Mouse (Mus musculus): ENCODE results near the gene Tbx10. TPM values are rescaled to one million over a fixed set of nuclear protein-coding genes. Genes with fewer than 3 reads are reported as not detected.

Gene Tbx10
- polyA plus RNA-seq, 1 experiment from 2014 or later = not detected

DNA sequence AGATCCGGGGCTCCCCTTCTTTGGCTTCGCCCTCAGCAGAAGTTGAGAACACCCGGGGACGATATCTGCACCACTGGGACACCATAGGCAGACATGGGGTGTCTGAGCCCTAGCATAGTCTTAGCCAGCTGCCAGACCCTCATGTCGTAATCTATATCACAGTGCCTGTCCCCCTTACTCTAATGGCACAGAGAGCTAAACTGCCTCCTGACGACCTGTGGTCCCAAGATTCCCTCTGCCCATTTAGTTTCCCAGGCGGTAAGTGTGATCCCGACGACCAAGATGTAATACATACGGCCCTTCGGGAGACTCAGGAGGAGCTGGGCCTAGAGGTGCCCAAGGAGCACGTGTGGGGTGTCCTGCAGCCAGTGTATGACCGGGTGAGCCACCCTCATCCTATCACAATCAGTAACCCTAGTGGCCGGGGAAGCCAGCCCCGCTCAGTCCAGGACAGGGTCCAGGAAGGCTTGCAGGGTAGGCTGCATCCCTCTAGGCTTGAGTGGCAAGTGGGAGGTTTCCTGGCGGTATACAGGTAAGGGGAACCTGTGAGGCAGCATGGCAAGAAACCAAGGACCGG is 8.5 kb downstream of the Tbx10 start:
- H3K9me3 ChIP-seq (ENCODE audit: control insufficient read depth, low read length) = no peaks in the 10 kb centered on the region
- peak overlapping the region; percentile 94 for H3K4me2 ChIP-seq (replicated peaks; ENCODE audit: low read depth)
- peak overlapping the region; percentile 78 for H3K9ac ChIP-seq (ENCODE audit: low read length)
- peak overlapping the region; percentile 66 for H3K4me3 ChIP-seq (ENCODE audit: low read depth, low read length)
- WGBS = 16% methylated on average over 17 of the region's 17 CpGs
- ATAC-seq (ENCODE audit: low FRiP score, low TSS enrichment) = no peak
- TF ChIP-seq CTCF (IDR thresholded peaks at IDR 0.05; ENCODE audit: low read depth) (no peak), EP300 (optimal IDR thresholded peaks at IDR 0.05) (no peak)
- DNase-seq (ENCODE audit: low spot score) = no peak
- 0 out of 2 replicates have a peak, but pooled peaks cover 2% of the 10 kb centered on the region for H3K36me3 ChIP-seq (ENCODE audit: control insufficient read depth, insufficient read depth, low read length)
- no peaks in the 10 kb centered on the region for H3K27me3 ChIP-seq (ENCODE audit: control insufficient read depth, insufficient read depth, low read length)
- H3K4me1 ChIP-seq (replicated peaks; ENCODE audit: control insufficient read depth, insufficient read depth) = peaks cover 3% of the 10 kb centered on the region; the same call in 1 of the 2 replicates
- peak overlapping the region; percentile 95 for H3K27ac ChIP-seq (replicated peaks)

GRCm38 (mm10) chr19:4001752-4002151 is 9.2 kb downstream of the Tbx10 start:
- Histone ChIP-seq H3K27ac (replicated peaks) (no peak overlapping the region), H3K9me3 (ENCODE audit: control insufficient read depth, low read length) (no peaks in the 10 kb centered on the region), H3K4me3 (ENCODE audit: low read depth, low read length) (no peak overlapping the region), H3K4me1 (replicated peaks; ENCODE audit: control insufficient read depth, insufficient read depth) (peaks cover 3% of the 10 kb centered on the region; the same call in 1 of the 2 replicates), H3K4me2 (replicated peaks; ENCODE audit: low read depth) (peak overlapping the region; percentile 94; the same call in 1 of the 2 replicates), H3K9ac (ENCODE audit: low read length) (no peak overlapping the region), H3K36me3 (ENCODE audit: control insufficient read depth, insufficient read depth, low read length) (peaks cover 6% of the 10 kb centered on the region; the same call in 1 of the 2 replicates), H3K27me3 (ENCODE audit: control insufficient read depth, insufficient read depth, low read length) (no peaks in the 10 kb centered on the region)
- DNase-seq (ENCODE audit: low spot score) = no peak
- no peak for ATAC-seq (ENCODE audit: low FRiP score, low TSS enrichment)
- TF ChIP-seq CTCF (IDR thresholded peaks at IDR 0.05; ENCODE audit: low read depth) = no peak
- no peak for TF ChIP-seq EP300 (optimal IDR thresholded peaks at IDR 0.05)
- whole genome bisulfite sequencing = 81% methylated on average over 5 of the region's 5 CpGs

DNA sequence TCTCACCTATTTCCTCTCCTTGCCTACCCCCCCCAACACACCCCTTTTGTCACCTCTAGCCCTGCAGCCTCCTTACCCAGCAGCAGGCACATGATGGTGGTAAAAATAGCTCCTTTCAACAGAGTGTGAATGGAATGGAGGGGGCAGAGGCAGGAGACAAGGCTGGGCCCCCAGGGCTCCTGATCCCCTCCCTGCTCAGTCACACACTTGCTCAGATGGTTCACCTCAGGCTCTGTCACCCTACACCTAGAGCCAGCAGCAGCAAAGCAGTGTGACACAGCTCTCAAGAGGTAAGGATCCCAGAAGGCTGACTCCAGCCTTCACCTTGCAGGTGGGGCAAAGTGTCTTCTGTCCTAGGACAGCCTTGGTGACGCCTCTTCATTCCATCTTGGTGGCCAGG is 10.6 kb downstream of the Tbx10 start, which contains the start of gene Doc2g:
Gene Doc2g, plus strand, starts transcription at position 202 of the 400 bp plus-strand sequence.
- Histone ChIP-seq H3K9ac (ENCODE audit: low read length) (no peak within 1 kb of the TSS), H3K9me3 (ENCODE audit: control insufficient read depth, low read length) (no peaks in the 10 kb centered on the region), H3K4me1 (replicated peaks; ENCODE audit: control insufficient read depth, insufficient read depth) (peaks cover 3% of the 10 kb centered on the region; the same call in 1 of the 2 replicates), H3K27me3 (ENCODE audit: control insufficient read depth, insufficient read depth, low read length) (no peaks in the 10 kb centered on the region), H3K4me2 (replicated peaks; ENCODE audit: low read depth) (no peak within 1 kb of the TSS), H3K27ac (replicated peaks) (no peak within 1 kb of the TSS), H3K36me3 (ENCODE audit: control insufficient read depth, insufficient read depth, low read length) (peaks cover 9% of the 10 kb centered on the region; the same call in 1 of the 2 replicates), H3K4me3 (ENCODE audit: low read depth, low read length) (no peak within 1 kb of the TSS)
- DNase-seq (ENCODE audit: low spot score) (no peak), ATAC-seq (ENCODE audit: low FRiP score, low TSS enrichment) (no peak)
- no peak for TF ChIP-seq CTCF (IDR thresholded peaks at IDR 0.05; ENCODE audit: low read depth)
- no peak for TF ChIP-seq EP300 (optimal IDR thresholded peaks at IDR 0.05)
- WGBS = 76% methylated on average over 1 of the region's 1 CpGs

- H3K4me3 ChIP-seq (ENCODE audit: low read depth, low read length) = no peak overlapping the region
- H3K4me1 ChIP-seq (replicated peaks; ENCODE audit: control insufficient read depth, insufficient read depth) = peaks cover 3% of the 10 kb centered on the region; the same call in 1 of the 2 replicates
- WGBS = 78% methylated on average over 12 of the region's 12 CpGs
- DNase-seq (ENCODE audit: low spot score) (no peak), ATAC-seq (ENCODE audit: low FRiP score, low TSS enrichment) (no peak)
- H3K27ac ChIP-seq (replicated peaks) = no peak overlapping the region
- no peak overlapping the region for H3K4me2 ChIP-seq (replicated peaks; ENCODE audit: low read depth)
- no peaks in the 10 kb centered on the region for H3K27me3 ChIP-seq (ENCODE audit: control insufficient read depth, insufficient read depth, low read length)
- H3K9me3 ChIP-seq (ENCODE audit: control insufficient read depth, low read length) = no peaks in the 10 kb centered on the region
- H3K36me3 ChIP-seq (ENCODE audit: control insufficient read depth, insufficient read depth, low read length) = peaks cover 9% of the 10 kb centered on the region; the same call in 1 of the 2 replicates
- no peak overlapping the region for H3K9ac ChIP-seq (ENCODE audit: low read length)
- TF ChIP-seq EP300 (optimal IDR thresholded peaks at IDR 0.05) (no peak), CTCF (IDR thresholded peaks at IDR 0.05; ENCODE audit: low read depth) (no peak)
These were observed 11.1 kb downstream of the Tbx10 start for GRCm38 (mm10) chr19:4003641-4004040.

DNA sequence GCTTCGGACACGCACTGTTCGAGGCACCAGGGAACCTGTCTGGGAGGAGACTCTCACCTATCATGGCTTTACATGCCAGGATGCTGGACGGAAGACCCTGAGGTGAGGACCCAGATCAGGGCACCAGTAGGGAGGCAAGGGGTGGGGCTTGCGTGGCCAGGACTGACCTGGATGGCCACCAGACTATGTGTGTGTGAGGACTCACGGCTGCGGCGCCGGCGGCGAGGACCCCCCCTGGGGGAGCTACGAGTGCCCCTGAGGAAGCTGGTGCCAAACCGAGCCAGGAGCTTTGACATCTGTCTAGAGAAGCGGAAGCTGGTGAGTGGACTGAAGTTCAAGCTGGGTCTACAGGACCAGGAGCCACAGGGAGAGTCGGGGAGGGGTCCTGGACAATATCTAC is 11.8 kb downstream of the Tbx10 start:
- Histone ChIP-seq H3K4me3 (ENCODE audit: low read depth, low read length) (no peak overlapping the region), H3K27ac (replicated peaks) (no peak overlapping the region), H3K9me3 (ENCODE audit: control insufficient read depth, low read length) (no peaks in the 10 kb centered on the region), H3K4me2 (replicated peaks; ENCODE audit: low read depth) (no peak overlapping the region), H3K9ac (ENCODE audit: low read length) (no peak overlapping the region), H3K36me3 (ENCODE audit: control insufficient read depth, insufficient read depth, low read length) (peaks cover 9% of the 10 kb centered on the region; the same call in 1 of the 2 replicates), H3K4me1 (replicated peaks; ENCODE audit: control insufficient read depth, insufficient read depth) (peaks cover 3% of the 10 kb centered on the region; the same call in 1 of the 2 replicates), H3K27me3 (ENCODE audit: control insufficient read depth, insufficient read depth, low read length) (no peaks in the 10 kb centered on the region)
- ATAC-seq (ENCODE audit: low FRiP score, low TSS enrichment) (no peak), DNase-seq (ENCODE audit: low spot score) (no peak)
- WGBS = 84% methylated on average over 15 of the region's 15 CpGs
- TF ChIP-seq EP300 (optimal IDR thresholded peaks at IDR 0.05) (no peak), CTCF (IDR thresholded peaks at IDR 0.05; ENCODE audit: low read depth) (no peak)

- H3K27me3 ChIP-seq (ENCODE audit: control insufficient read depth, insufficient read depth, low read length) = no peaks in the 10 kb centered on the region
- H3K4me3 ChIP-seq (ENCODE audit: low read depth, low read length) = no peak overlapping the region
- H3K4me1 ChIP-seq (replicated peaks; ENCODE audit: control insufficient read depth, insufficient read depth) = peaks cover 3% of the 10 kb centered on the region; the same call in 1 of the 2 replicates
- H3K9me3 ChIP-seq (ENCODE audit: control insufficient read depth, low read length) = no peaks in the 10 kb centered on the region
- no peak for DNase-seq (ENCODE audit: low spot score)
- ATAC-seq (ENCODE audit: low FRiP score, low TSS enrichment) = no peak
- peaks cover 9% of the 10 kb centered on the region; the same call in 1 of the 2 replicates for H3K36me3 ChIP-seq (ENCODE audit: control insufficient read depth, insufficient read depth, low read length)
- H3K27ac ChIP-seq (replicated peaks) = no peak overlapping the region
- 80% methylated on average over 9 of the region's 9 CpGs for WGBS
- H3K4me2 ChIP-seq (replicated peaks; ENCODE audit: low read depth) = no peak overlapping the region
- TF ChIP-seq CTCF (IDR thresholded peaks at IDR 0.05; ENCODE audit: low read depth) = no peak
- no peak for TF ChIP-seq EP300 (optimal IDR thresholded peaks at IDR 0.05)
- no peak overlapping the region for H3K9ac ChIP-seq (ENCODE audit: low read length)
These were observed 12.5 kb downstream of the Tbx10 start for GRCm38 (mm10) chr19:4005091-4005490.

Data from stomach, postnatal 0 days (tissue).